Mouse (Mus musculus): ENCODE results near the gene Dkc1. TPM values are rescaled to one million over a fixed set of nuclear protein-coding genes. Genes with fewer than 3 reads are reported as not detected.

The Dkc1 gene
- polyA plus RNA-seq, 1 experiment: 9.2 TPM

DNA sequence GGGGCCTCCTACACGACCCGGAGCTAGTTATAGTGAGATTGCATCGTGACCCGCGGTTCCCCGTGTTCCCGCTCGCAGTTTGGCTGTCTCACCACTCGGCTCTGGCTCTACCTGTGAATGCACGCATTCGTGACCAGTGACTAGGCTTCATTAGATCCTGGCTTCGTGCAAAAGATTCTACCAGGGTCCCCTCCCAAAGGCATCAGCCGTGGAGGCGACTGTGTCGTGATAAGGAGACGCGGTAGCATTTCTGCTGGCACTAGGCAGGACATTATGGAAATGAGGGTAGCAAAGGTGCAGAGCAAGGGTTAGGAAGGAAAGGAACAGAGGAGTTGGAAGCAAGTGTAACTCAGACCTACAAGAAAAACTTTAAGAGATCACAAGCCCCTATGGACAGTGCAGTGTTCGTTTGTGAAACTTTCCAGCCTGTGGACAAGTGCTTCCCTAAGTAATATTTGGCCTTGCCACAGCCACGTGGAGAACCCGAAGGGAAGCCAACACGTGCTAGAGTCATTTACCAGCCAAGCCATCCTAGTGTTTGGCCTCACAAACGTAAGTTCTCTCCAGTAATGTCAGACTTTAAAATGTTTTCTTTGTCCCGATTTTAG lies 613 bp downstream of the Dkc1 start:
- H3K27me3 ChIP-seq (replicated peaks): peaks cover 10% of the 10 kb centered on the region
- TF ChIP-seq GATA1 (IDR thresholded peaks at IDR 0.05; ENCODE audit: borderline replicate concordance, low read length) (no peak), FLI1 (IDR thresholded peaks at IDR 0.05; ENCODE audit: low read length) (no peak)
- H3K4me1 ChIP-seq: no peaks in the 10 kb centered on the region
- H3K36me3 ChIP-seq (replicated peaks; ENCODE audit: low read length): peaks cover 25% of the 10 kb centered on the region
- no peaks in the 10 kb centered on the region for H3K9me3 ChIP-seq
- peak overlapping the region; percentile 97 for H3K4me3 ChIP-seq (replicated peaks)

DNA sequence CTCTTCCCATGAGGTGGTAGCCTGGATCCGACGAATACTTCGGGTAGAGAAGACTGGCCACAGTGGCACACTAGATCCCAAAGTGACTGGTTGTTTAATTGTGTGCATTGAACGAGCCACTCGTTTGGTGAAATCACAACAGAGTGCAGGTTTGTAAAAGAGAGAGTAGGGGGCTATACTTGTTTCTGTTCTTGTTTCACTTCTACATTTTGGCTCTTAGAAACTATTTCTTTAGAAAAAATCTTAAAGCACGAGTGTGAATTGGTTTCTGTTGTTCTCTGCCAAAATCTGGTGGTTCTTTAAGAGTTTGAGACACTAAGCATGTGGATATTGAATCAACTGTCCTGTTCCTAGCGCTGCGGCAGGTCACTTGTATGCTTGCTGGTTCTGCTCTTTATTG lies 3.1 kb downstream of the Dkc1 start:
- H3K9me3 ChIP-seq: no peaks in the 10 kb centered on the region
- H3K27me3 ChIP-seq (replicated peaks): peaks cover 10% of the 10 kb centered on the region
- TF ChIP-seq FLI1 (IDR thresholded peaks at IDR 0.05; ENCODE audit: low read length): no peak
- TF ChIP-seq GATA1 (IDR thresholded peaks at IDR 0.05; ENCODE audit: borderline replicate concordance, low read length): no peak
- H3K36me3 ChIP-seq (replicated peaks; ENCODE audit: low read length): peaks cover 38% of the 10 kb centered on the region
- H3K4me1 ChIP-seq: no peaks in the 10 kb centered on the region
- no peak overlapping the region for H3K4me3 ChIP-seq (replicated peaks)

GRCm38 (mm10) chrX:75102293-75102692 lies 6.6 kb downstream of the Dkc1 start:
- TF ChIP-seq FLI1 (IDR thresholded peaks at IDR 0.05; ENCODE audit: low read length) (no peak), GATA1 (IDR thresholded peaks at IDR 0.05; ENCODE audit: borderline replicate concordance, low read length) (no peak)
- no peaks in the 10 kb centered on the region for H3K9me3 ChIP-seq
- no peak overlapping the region for H3K4me3 ChIP-seq (replicated peaks)
- peaks cover 69% of the 10 kb centered on the region for H3K36me3 ChIP-seq (replicated peaks; ENCODE audit: low read length)
- H3K4me1 ChIP-seq: no peaks in the 10 kb centered on the region
- peaks cover 6% of the 10 kb centered on the region for H3K27me3 ChIP-seq (replicated peaks)

GRCm38 (mm10) chrX:75115550-75115949 lies 19.9 kb downstream of the Dkc1 start:
- TF ChIP-seq FLI1 (IDR thresholded peaks at IDR 0.05; ENCODE audit: low read length) (no peak), GATA1 (IDR thresholded peaks at IDR 0.05; ENCODE audit: borderline replicate concordance, low read length) (no peak)
- no peaks in the 10 kb centered on the region for H3K4me1 ChIP-seq
- no peaks in the 10 kb centered on the region for H3K9me3 ChIP-seq
- H3K36me3 ChIP-seq (replicated peaks; ENCODE audit: low read length): peaks cover 84% of the 10 kb centered on the region
- peaks cover 3% of the 10 kb centered on the region for H3K27me3 ChIP-seq (replicated peaks)
- H3K4me3 ChIP-seq (replicated peaks): no peak overlapping the region

DNA sequence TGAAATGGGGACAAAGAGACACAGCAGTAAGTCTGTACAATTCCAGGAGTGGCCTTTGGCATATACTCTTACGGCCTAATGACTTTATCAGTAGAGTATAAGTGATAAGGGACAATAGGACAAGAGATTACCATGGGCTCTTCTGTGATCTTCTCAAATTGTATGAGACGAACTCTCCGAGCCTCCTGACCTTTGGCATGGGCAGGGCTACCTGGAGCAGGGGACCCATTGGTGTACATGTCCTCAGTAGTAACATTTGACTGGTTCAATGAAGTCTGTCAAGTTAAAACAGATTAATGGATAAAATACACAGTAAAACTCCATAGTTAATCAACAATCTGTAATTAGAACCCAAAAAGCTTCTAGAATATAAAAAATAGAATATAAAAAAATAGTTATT lies 30.0 kb downstream of the Dkc1 start:
- no peak for TF ChIP-seq FLI1 (IDR thresholded peaks at IDR 0.05; ENCODE audit: low read length)
- TF ChIP-seq GATA1 (IDR thresholded peaks at IDR 0.05; ENCODE audit: borderline replicate concordance, low read length): no peak
- peaks cover 1% of the 10 kb centered on the region for H3K27me3 ChIP-seq (replicated peaks)
- peaks cover 3% of the 10 kb centered on the region for H3K4me1 ChIP-seq
- H3K4me3 ChIP-seq (replicated peaks): no peak overlapping the region
- H3K9me3 ChIP-seq: no peaks in the 10 kb centered on the region
- peaks cover 40% of the 10 kb centered on the region for H3K36me3 ChIP-seq (replicated peaks; ENCODE audit: low read length)

- H3K4me3 ChIP-seq (replicated peaks): no peak overlapping the region
- no peak for TF ChIP-seq FLI1 (IDR thresholded peaks at IDR 0.05; ENCODE audit: low read length)
- TF ChIP-seq GATA1 (IDR thresholded peaks at IDR 0.05; ENCODE audit: borderline replicate concordance, low read length): no peak
These were observed 31.2 kb downstream of the Dkc1 start for GRCm38 (mm10) chrX:75126893-75127292.

GRCm38 (mm10) chrX:75128333-75128980 lies 32.8 kb downstream of the Dkc1 start:
- TF ChIP-seq FLI1 (IDR thresholded peaks at IDR 0.05; ENCODE audit: low read length) (no peak), GATA1 (IDR thresholded peaks at IDR 0.05; ENCODE audit: borderline replicate concordance, low read length) (no peak)
- H3K4me3 ChIP-seq (replicated peaks): peak overlapping the region; percentile 80
- H3K27me3 ChIP-seq (replicated peaks): peaks cover 5% of the 10 kb centered on the region
- peaks cover 3% of the 10 kb centered on the region for H3K4me1 ChIP-seq
- H3K36me3 ChIP-seq (replicated peaks; ENCODE audit: low read length): peaks cover 20% of the 10 kb centered on the region
- H3K9me3 ChIP-seq: no peaks in the 10 kb centered on the region

More at GRCm38 (mm10) chrX:75126893-75127292, 31.2 kb downstream of the Dkc1 start:
- H3K9me3 ChIP-seq: no peaks in the 10 kb centered on the region
- peaks cover 29% of the 10 kb centered on the region for H3K36me3 ChIP-seq (replicated peaks; ENCODE audit: low read length)
- H3K27me3 ChIP-seq (replicated peaks): peaks cover 5% of the 10 kb centered on the region
- peaks cover 3% of the 10 kb centered on the region for H3K4me1 ChIP-seq

DNA sequence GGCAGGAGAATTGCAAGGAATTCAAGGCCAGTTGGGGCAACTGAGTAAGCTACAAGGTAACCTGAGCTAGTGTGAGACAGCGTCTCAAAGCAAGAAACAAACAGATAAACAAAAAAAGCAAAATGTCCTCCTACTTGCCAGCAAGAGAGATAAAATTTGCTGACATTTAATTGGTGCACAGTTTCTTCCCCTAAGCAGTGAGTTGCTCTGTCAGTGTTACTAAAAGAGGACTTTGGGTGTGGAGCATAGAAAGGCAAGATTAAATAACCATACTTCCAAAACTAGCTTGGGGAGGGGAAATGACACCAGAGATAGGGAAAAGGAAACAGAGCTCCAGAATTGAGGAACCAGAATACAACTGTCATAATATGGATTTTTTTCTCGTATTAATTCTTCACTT lies 33.8 kb downstream of the Dkc1 start:
- Histone ChIP-seq H3K27me3 (replicated peaks) (peaks cover 5% of the 10 kb centered on the region), H3K4me1 (peaks cover 3% of the 10 kb centered on the region), H3K36me3 (replicated peaks; ENCODE audit: low read length) (peaks cover 12% of the 10 kb centered on the region), H3K9me3 (no peaks in the 10 kb centered on the region), H3K4me3 (replicated peaks) (peak overlapping the region; percentile 92)
- TF ChIP-seq FLI1 (IDR thresholded peaks at IDR 0.05; ENCODE audit: low read length) (no peak), GATA1 (IDR thresholded peaks at IDR 0.05; ENCODE audit: borderline replicate concordance, low read length) (no peak)

DNA sequence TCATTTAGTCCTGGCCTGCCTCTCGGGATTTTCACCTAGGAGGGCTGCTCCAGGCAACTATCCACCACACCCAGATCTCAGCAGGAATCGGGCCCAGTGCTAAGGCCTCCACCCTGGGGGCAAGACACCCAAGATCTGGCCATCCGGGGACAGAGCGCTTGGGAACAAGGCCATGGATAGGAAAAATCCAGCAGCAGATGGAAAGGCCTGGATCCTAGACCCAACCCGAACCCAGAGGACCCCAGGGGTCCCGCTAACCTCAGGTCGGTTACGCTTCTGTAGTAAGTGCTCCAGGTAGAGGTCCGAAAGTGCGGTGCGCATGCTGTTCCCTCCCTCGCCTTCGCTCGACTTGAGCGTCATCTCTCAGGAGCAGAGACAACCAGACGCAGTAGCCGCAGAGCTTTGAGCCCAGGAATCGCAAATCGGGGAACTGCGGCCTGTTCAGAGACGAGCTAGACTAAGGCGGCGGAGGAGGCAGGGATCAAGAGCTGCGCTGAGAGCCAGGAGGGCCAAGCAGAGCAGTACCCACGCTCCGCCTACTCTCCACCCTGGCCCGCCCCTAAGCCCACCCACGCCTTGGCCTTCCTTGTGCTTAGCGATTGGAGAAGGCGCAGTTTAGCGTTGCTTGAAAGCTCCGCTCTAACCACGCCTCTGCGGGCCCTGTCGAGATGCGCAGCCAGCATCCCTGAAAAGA lies 35.0 kb downstream of the Dkc1 start, which contains the start of gene Mpp1:
Mpp1 (minus strand) TSS at position 550 of the 694 bp plus-strand sequence.
- no peak for TF ChIP-seq GATA1 (IDR thresholded peaks at IDR 0.05; ENCODE audit: borderline replicate concordance, low read length)
- TF ChIP-seq FLI1 (IDR thresholded peaks at IDR 0.05; ENCODE audit: low read length): no peak
- Histone ChIP-seq H3K36me3 (replicated peaks; ENCODE audit: low read length) (peaks cover under 1% of the 10 kb centered on the region), H3K9me3 (no peaks in the 10 kb centered on the region), H3K4me3 (replicated peaks) (peak within 1 kb of the TSS; percentile 92), H3K27me3 (replicated peaks) (peaks cover 5% of the 10 kb centered on the region), H3K4me1 (peaks cover 3% of the 10 kb centered on the region)

DNA sequence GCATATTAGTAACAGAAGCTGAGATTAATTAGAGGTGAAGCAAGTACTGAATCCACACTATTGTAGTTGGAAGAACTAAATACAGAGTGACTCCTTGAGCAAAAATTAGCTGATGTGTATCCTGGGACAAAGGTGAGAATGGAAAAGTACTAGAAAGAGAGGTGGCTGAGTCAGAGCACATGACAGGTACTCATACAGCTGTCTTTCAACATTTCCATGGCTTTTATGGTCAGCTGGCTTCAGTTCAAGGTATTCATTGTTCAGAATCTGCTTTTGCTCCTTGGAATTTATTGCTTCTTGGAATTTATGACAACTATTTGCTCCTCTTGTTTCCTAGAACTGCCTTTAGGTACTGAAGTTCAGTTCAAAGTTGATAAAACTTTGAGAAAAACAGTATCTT lies 41.3 kb downstream of the Dkc1 start:
- TF ChIP-seq GATA1 (IDR thresholded peaks at IDR 0.05; ENCODE audit: borderline replicate concordance, low read length): no peak
- no peak for TF ChIP-seq FLI1 (IDR thresholded peaks at IDR 0.05; ENCODE audit: low read length)
- Histone ChIP-seq H3K4me1 (no peaks in the 10 kb centered on the region; the same call in 1 of the 2 replicates), H3K36me3 (replicated peaks; ENCODE audit: low read length) (no peaks in the 10 kb centered on the region), H3K9me3 (no peaks in the 10 kb centered on the region), H3K4me3 (replicated peaks) (no peak overlapping the region), H3K27me3 (replicated peaks) (no peaks in the 10 kb centered on the region)

Measured in megakaryocyte, embryonic 14.5 days (primary cell).